Comparison of ENCODE assay signal across 28 mouse cellular contexts in the genomic region with DNA sequence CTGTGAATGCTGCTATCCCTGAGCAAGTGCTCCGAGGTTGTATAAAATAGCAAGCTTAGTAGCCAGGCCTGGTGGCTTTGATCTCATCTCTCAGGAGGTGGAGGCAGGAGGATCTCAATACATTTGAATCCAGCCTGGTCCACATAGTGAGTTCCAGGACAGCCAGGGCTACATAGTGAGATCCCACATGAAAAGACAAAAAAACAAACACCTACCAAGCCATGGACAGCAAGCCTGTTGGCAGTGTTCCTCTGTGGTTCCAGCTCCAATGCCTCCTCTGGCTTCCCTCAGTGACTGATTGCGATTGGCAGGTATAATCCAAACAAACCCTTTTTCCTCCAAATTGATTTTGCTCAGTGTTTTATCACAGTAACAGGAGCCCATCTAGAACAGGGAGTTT. TPM values are rescaled to one million over a fixed set of nuclear protein-coding genes. Genes with fewer than 3 reads are reported as not detected.
"Had no signal": no experiment of that assay in that cellular context is flagged by ENCODE, and none has a peak within 500 bp of the region (broad histone marks: within the 10 kb centered on the region; RNA-seq: fewer than 3 reads in every experiment).

No protein-coding gene starts in this region.

- H3K9ac ChIP-seq: embryonic facial prominence, embryonic 12.5 days; embryonic facial prominence, embryonic 13.5 days; embryonic facial prominence, embryonic 15.5 days; forebrain, embryonic 12.5 days; forebrain, embryonic 13.5 days; forebrain, embryonic 15.5 days; forebrain, postnatal 0 days had no signal

- H3K9me3 ChIP-seq: embryonic facial prominence, embryonic 10.5 days; embryonic facial prominence, embryonic 12.5 days; embryonic facial prominence, embryonic 13.5 days; embryonic facial prominence, embryonic 15.5 days; forebrain, embryonic 12.5 days; forebrain, embryonic 13.5 days; forebrain, embryonic 15.5 days had no signal

- H3K27me3 ChIP-seq: embryonic facial prominence, embryonic 12.5 days; embryonic facial prominence, embryonic 13.5 days; embryonic facial prominence, embryonic 15.5 days; forebrain, embryonic 12.5 days; forebrain, embryonic 13.5 days; forebrain, embryonic 15.5 days had no signal

- H3K4me2 ChIP-seq: embryonic facial prominence, embryonic 12.5 days; embryonic facial prominence, embryonic 13.5 days; embryonic facial prominence, embryonic 15.5 days; forebrain, embryonic 12.5 days; forebrain, embryonic 13.5 days; forebrain, embryonic 15.5 days had no signal

- H3K27ac ChIP-seq: embryonic facial prominence, embryonic 10.5 days; embryonic facial prominence, embryonic 12.5 days; embryonic facial prominence, embryonic 13.5 days; embryonic facial prominence, embryonic 15.5 days; forebrain, embryonic 10.5 days; forebrain, embryonic 12.5 days; forebrain, embryonic 13.5 days; forebrain, embryonic 15.5 days; gastrocnemius, adult 2 months; heart, adult 2 months had no signal

- H3K4me3 ChIP-seq: embryonic facial prominence, embryonic 10.5 days; embryonic facial prominence, embryonic 12.5 days; embryonic facial prominence, embryonic 13.5 days; embryonic facial prominence, embryonic 15.5 days; erythroblast, embryonic 14.5 days; forebrain, embryonic 10.5 days; forebrain, embryonic 12.5 days; forebrain, embryonic 13.5 days; forebrain, embryonic 15.5 days; gastrocnemius, adult 2 months; heart, adult 2 months had no signal

- DNase-seq: cerebellum, adult 2 months; cerebellum, adult 8-10 months; cerebellum, adult 9-10 months; cerebellum, adult 9-11 months; cerebellum, postnatal 10 days; cerebellum, postnatal 14 days; cerebellum, postnatal 25 days; cerebellum, postnatal 36 days; embryo, embryonic 11 days; forebrain, postnatal 0 days; gastrocnemius, adult 2 months; gastrocnemius, postnatal 10 days; gastrocnemius, postnatal 14 days; gastrocnemius, postnatal 25 days; gastrocnemius, postnatal 36 days; heart, adult 18-20 months; heart, adult 2 months had no signal

- ATAC-seq: forebrain, embryonic 13.5 days; forebrain, embryonic 14.5 days; forebrain, embryonic 15.5 days; forebrain, embryonic 16.5 days; forebrain, postnatal 0 days had no signal

RNA-seq across cellular contexts. Expression of gene Zfp111, which starts 0.9 kb away (rescaled TPM):
- polyA plus RNA-seq: erythroblast, embryonic 14.5 days had no signal

RNA-seq across cellular contexts. Expression of gene Zfp109, which starts 27.1 kb away (rescaled TPM):
- polyA plus RNA-seq: erythroblast, embryonic 14.5 days had no signal

RNA-seq across cellular contexts. Expression of gene Zfp114, which starts 35.4 kb away (rescaled TPM):
- total RNA-seq: gastrocnemius, postnatal 25 days; heart, adult 18-20 months had no signal
- polyA plus RNA-seq: erythroblast, embryonic 14.5 days had no signal

RNA-seq across cellular contexts. Expression of gene Zfp108, which starts 44.3 kb away (rescaled TPM):
- polyA plus RNA-seq: erythroblast, embryonic 14.5 days had no signal

RNA-seq across cellular contexts. Expression of gene Zfp93, which starts 59.9 kb away (rescaled TPM):
- polyA plus RNA-seq: erythroblast, embryonic 14.5 days had no signal
